Mouse (Mus musculus) brain, embryonic 18.5 days (tissue): Measurements from ENCODE around the gene Ntng1.

Source experiments
- DNase-seq: peaks from one replicate; pipeline ENCODE4 v3.0.0-alpha.2; 2012; ENCODE audit warnings: low read depth, low spot score

Gene Ntng1

GRCm38 (mm10) chr3:109931021-109931420 is 212.8 kb downstream of the Ntng1 start:
- no peak for DNase-seq

- DNase-seq = no peak
These were observed 220.0 kb downstream of the Ntng1 start for GRCm38 (mm10) chr3:109923788-109924187.

DNA sequence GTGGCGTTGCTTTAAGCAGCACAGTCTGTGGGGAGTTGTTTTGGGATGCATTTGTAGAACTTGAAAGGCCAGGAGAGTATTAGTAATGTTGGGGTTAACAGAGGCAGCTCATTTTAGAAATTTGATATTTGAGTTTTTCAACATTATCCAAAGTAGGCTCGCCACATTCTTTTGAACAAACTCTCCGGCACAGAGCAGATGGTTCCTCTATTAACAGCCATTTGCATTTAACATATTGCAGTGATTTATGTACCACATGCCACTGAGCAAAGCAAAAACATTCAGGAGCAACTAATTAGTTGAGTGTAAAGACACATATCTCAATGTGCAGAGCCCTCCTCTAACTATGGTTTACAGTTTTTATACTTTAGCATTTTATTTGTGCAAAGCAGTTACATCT is 224.8 kb downstream of the Ntng1 start:
- DNase-seq = peak; percentile 20

GRCm38 (mm10) chr3:109917926-109918694 is 225.7 kb downstream of the Ntng1 start:
- peak; percentile 18 for DNase-seq

DNA sequence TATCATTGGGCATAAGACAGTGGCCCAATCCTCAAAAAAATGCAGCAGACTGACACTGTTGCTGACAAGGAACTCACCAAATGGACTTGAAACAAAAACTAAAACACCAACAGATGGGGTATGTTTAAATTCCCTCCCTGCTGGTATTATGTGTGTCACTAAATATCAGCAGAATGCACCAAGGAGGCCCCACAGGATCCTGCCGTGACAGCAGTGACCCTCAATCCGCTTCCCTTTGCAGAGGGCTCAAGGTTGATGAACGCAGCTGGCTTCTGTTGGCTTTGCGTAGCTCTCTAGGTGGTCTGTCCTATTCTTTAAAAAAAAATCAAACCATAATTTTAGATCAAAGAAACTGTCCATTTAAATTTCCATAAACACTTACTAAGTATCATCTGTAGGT is 226.7 kb downstream of the Ntng1 start:
- DNase-seq = no peak

DNA sequence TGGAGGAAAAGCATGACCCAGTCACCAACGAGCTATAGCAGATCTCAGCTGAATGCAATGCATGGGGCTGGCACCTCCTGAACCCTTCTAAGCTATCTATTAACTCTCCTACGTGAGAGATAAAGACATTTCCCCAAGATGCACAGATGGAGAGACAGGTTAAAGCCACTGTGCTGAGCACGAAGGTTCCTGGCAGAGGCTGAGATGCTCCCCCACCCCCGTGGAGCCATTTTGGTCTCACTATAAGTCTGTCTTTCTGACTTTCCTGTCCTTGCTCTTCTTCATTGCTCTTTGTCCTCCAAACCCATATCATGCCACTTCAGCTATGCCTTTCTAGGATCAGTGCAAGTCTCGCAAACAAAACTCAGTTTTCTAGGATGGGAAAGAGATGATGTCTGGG is 229.6 kb downstream of the Ntng1 start:
- no peak for DNase-seq

DNA sequence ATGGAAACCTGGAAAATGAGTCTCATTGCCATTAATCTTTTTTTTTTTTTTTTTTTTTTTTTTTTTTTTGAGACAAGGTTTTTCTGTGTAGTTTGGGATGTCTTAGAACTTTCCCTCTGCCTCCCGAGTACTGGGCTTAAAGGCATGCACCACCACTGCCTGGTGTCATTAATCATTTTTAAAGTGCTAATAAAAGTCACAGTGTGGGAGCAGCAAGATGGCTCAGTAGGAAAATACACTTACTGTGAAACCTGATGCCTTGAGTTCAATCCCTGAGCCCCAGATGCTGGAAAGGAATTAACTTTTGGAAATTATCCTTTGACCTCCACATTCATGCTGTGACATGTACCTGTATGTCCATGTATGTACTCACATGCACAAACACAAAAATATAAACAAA is 253.2 kb downstream of the Ntng1 start:
- DNase-seq = no peak

- no peak for DNase-seq
These were observed 258.1 kb downstream of the Ntng1 start for GRCm38 (mm10) chr3:109885672-109886071.

DNA sequence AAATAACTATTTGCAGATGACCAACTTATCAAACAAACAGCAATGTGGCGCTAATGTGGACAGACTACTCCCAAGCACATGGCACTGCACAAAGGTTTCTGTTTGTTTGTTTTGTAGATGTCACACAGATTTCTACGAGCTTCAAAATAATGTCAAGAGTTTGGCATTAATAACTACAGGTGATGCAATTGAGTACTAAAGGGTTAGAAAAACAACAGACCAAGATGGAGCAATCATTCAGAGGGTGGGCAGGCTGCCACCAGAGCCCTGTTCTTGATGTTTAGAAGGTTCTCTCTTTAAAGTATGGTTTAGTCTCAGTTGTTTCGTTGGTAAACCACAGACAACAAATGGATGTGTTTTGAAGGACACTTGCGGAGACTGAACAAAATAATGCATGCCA is 264.8 kb downstream of the Ntng1 start:
- no peak for DNase-seq

- DNase-seq = no peak
These were observed 271.8 kb downstream of the Ntng1 start for GRCm38 (mm10) chr3:109871986-109872385.

GRCm38 (mm10) chr3:109858276-109858675 is 285.5 kb downstream of the Ntng1 start:
- DNase-seq = no peak

DNA sequence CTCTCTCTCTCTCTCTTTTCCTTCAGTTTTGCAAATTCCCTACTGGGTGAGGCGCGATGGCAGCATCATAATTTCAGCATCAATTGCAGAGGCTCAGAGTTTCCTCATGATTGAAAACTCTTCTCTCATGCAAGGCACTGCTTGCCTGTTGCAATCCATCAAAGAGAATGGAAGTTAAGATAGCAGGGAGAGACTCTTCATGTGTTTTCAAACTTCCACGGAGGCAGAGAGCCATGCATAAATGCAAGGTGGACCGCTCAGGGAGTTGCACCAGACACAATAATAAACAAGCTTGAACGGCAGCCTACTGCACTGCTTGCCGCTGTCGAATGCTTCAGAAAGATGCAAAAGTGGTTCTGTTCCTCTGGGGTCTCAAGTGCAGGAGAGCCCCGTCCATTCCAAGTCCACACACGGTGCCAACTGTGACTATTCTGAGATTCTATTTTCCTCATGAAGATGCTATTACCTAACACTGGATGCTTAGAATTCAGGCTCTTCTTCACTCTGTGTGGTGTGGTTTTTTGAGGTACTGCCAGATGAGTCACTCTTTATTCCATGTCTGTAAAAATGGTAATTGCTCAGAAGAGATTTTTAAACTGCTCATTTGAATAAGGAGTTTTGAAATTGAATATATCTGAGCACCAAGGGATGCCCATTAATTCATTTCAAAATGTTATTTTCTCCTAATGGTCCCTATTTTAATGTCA is 289.2 kb downstream of the Ntng1 start:
- no peak for DNase-seq

- DNase-seq = no peak
These were observed 297.2 kb downstream of the Ntng1 start for GRCm38 (mm10) chr3:109846660-109847059.

DNA sequence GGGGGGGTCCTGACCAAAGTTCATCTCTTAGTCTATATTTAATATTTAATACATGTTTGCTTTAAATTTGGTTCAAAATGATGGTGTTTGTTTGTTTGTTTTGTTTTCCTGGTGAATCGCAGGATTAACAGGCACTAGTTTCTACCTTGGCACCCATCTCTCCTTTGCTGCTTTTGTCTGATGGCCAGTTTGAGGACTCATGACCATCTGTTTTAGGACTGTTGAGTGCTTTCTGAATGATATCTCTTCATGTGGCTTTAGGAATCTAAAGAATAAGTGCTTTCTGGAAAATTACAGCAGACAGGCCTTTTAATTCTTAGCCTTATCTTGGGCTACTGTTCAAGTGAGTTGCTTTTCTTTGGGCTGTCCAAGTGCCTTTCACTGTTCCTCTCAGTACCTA is 318.0 kb downstream of the Ntng1 start:
- no peak for DNase-seq

DNA sequence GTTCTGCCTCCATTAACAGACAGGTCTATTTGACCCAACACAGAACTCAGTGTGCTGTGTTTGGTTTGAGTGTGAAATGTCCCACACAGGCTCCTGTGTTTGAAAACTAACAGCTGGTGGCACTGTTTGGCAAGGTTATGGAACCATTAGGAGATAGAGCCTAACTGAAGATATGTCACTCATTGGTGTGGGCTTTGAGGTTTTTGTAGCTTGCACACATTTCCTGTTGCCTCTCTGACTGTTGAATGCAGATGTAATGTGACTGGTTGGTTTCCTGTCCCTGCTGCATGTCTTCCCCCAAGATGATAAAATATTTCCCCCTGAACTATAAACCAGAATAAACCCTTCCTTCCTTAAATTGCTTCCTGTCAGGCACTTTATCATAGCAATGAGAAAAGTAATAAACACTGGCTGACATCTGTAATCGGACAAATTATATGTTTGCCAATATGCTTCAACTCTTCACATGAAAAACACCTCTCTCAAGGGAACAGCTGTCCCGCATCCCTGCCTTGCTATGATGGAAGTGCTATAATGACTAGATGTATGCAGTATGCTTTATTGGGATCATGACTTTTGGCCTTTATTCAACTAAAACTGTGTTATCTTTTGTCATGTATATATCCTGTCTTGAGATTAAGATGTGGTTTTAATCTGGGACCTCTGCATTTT is 320.9 kb downstream of the Ntng1 start:
- DNase-seq = no peak

DNA sequence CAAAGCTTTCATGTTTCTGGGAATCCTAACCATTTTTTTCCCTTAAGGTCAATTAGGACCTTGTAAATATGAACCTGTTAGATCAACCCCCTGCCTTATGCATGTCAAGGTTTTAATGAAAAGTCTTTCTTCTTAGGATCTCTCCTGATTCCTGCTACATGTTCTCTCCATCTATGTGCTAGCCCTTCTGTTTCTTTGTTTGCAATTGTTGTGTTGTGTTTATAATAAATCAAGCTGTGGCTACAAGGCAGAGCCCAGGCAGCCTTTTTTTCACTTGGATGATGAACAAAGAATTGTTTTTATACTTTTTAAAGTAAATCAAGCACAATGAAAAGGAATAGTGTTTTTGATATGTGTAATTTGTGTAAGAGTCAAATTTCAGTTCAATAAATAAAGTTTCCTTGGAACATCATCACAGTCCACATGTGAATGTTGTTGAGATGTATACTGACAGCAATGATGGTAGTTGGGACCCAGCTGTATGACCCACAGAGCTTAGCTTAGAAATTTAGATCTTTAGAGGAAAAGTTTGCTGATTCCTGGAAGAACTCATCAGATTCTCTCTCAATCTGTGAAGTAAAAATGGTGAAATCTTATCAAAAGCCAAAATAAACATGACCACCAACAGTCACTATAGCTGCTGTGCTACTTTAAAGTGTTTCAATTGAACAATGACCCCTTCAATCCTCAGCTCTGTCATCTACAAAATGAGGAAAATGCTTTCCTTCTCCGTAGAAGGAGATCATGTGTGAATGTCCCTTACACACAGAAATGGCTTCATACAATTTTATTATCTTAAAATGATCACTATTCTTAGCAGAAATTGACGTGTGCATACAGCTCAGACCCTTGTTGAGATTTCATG is 324.8 kb downstream of the Ntng1 start:
- no peak for DNase-seq

DNA sequence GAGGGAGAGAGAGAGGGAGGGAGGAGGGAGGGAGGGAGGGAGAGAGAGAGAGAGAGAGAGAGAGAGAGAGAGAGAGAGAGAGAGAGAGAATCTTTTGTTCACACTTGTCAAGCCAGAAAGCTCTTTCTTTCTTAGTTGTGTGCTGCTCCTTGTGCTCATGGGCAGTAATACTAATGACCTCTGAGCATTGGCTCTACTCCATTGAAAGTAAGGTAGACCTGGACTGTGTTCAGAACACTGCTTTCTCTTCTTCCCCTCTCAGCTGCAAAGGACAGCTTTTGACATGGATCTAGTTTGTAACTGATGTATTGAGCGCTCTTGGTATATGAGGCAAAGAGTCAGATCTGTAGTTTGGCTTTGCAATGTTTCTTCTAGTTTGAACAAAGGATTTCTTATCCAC is 334.7 kb downstream of the Ntng1 start:
- no peak for DNase-seq

- no peak for DNase-seq
These were observed 336.4 kb downstream of the Ntng1 start for GRCm38 (mm10) chr3:109807211-109807934.

DNA sequence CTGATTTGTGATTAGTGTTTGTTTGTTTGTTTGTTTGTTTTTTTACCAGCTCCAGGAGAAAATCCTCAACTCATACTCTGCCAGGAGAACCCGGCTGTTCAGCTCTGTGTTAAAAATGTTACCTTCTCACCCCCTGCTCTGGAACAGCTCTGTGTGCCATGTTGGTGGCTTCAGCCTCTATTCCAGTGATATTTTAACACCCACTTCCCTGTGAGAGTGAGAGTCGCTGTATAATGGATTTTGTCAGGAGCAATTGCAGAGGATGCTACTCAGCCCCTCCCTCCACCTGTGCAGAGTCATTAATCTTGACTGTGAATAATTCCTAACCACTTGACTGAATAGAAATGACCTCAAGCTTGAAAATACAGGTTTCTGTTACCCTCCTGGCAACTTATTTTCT is 339.7 kb downstream of the Ntng1 start:
- no peak for DNase-seq

DNA sequence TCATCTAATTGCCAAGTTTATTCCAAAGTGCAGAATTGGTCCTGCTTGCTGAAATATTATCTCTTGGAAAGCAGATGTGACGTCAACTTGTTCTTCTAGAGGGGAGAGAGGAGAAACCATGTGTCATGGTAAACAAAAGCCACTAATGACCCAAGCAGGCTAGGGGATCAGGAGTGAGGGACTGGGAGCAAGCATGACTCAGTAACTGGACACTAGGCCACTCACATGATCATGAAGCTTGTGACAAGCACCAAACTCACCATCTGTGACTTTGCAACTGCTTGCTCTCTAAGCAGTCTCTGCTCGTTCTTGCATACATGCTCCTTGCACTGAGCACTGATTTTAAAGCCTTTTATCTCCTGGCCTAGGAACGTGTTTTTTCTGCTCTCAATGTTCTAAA is 340.2 kb downstream of the Ntng1 start:
- no peak for DNase-seq

- no peak for DNase-seq
These were observed 346.5 kb downstream of the Ntng1 start for GRCm38 (mm10) chr3:109797354-109797753.
